Comparison of ENCODE assay signal across 22 mouse cellular contexts in genomic region chr6:50299071-50299470, GRCm38 (mm10). TPM values are rescaled to one million over a fixed set of nuclear protein-coding genes. Genes with fewer than 3 reads are reported as not detected.
DNase-seq lines count a peak whose midpoint lies in the region; ATAC-seq and TF ChIP-seq lines count a peak whose summit lies in the region.
"Had no signal": no experiment of that assay in that cellular context is flagged by ENCODE, and none has a peak within 500 bp of the region (broad histone marks: within the 10 kb centered on the region; RNA-seq: fewer than 3 reads in every experiment).

No protein-coding gene starts in this region.

- no peak overlapping the region for H3K27ac ChIP-seq in liver, adult 2 months (replicated peaks; ENCODE audit: insufficient read depth, low read depth, low read length)
- H3K27ac ChIP-seq in liver, embryonic 11.5 days (ENCODE audit: low read depth, low read length), result no peak overlapping the region
- H3K27ac ChIP-seq: embryonic facial prominence, embryonic 12.5 days; forebrain, embryonic 12.5 days; gastrocnemius, adult 2 months; heart, embryonic 13.5 days; hindbrain, embryonic 15.5 days had no signal

- H3K4me1 ChIP-seq in liver, adult 2 months (ENCODE audit: control insufficient read depth, insufficient read depth, low read length), result no peaks in the 10 kb centered on the region
- H3K4me1 ChIP-seq in liver, embryonic 11.5 days (replicated peaks; ENCODE audit: control insufficient read depth, insufficient read depth, low read length), result 0 out of 2 replicates have a peak, but pooled peaks cover 3% of the 10 kb centered on the region
- H3K4me1 ChIP-seq: embryonic facial prominence, embryonic 12.5 days; hindbrain, embryonic 15.5 days had no signal

- no peak for DNase-seq in liver, adult 2 months (ENCODE audit: extremely low read depth, low read depth, low spot score)
- no peak for DNase-seq in liver, embryonic 11.5 days (ENCODE audit: low spot score)
- no peak for DNase-seq in embryo, embryonic 11 days
- DNase-seq in right cerebral cortex, postnatal 10 days (ENCODE audit: low spot score in 2 of 2), result no peak
- no peak for DNase-seq in ovary, postnatal 36 days (ENCODE audit: low spot score)
- DNase-seq: adrenal gland, postnatal 14 days; cerebellum, adult 18-20 months; cerebellum, adult 9-11 months; cerebellum, postnatal 36 days; forebrain, postnatal 0 days; gastrocnemius, adult 2 months; gastrocnemius, postnatal 25 days; heart, adult 11 months; heart, postnatal 36 days had no signal

- H3K27me3 ChIP-seq in liver, adult 2 months (ENCODE audit: control insufficient read depth, insufficient read depth, low read length), result no peaks in the 10 kb centered on the region
- H3K27me3 ChIP-seq in liver, embryonic 11.5 days (replicated peaks; ENCODE audit: control insufficient read depth, insufficient read depth, low read length), result no peaks in the 10 kb centered on the region
- H3K27me3 ChIP-seq: embryonic facial prominence, embryonic 12.5 days; forebrain, embryonic 12.5 days; heart, embryonic 13.5 days; hindbrain, embryonic 15.5 days; Patski had no signal

- no peaks in the 10 kb centered on the region for H3K36me3 ChIP-seq in liver, adult 2 months (ENCODE audit: control insufficient read depth, insufficient read depth, low read length)
- no peaks in the 10 kb centered on the region for H3K36me3 ChIP-seq in liver, embryonic 11.5 days (ENCODE audit: control insufficient read depth, insufficient read depth, low read length)
- H3K36me3 ChIP-seq: forebrain, embryonic 12.5 days; hindbrain, embryonic 15.5 days had no signal

- no peaks in the 10 kb centered on the region for H3K9me3 ChIP-seq in liver, embryonic 11.5 days (ENCODE audit: control insufficient read depth, low read length)
- H3K9me3 ChIP-seq: embryonic facial prominence, embryonic 12.5 days; forebrain, embryonic 12.5 days; heart, embryonic 13.5 days; hindbrain, embryonic 15.5 days had no signal

- no peak for TF ChIP-seq POLR2A in liver, adult 2 months (IDR thresholded peaks at IDR 0.05; ENCODE audit: extremely low read depth, insufficient read depth, low read length)

- H3K4me2 ChIP-seq in liver, embryonic 11.5 days, result no peak overlapping the region
- H3K4me2 ChIP-seq: embryonic facial prominence, embryonic 12.5 days; forebrain, embryonic 12.5 days; heart, embryonic 13.5 days; hindbrain, embryonic 15.5 days had no signal

- no peak for ATAC-seq in liver, embryonic 11.5 days (replicated peaks; ENCODE audit: low FRiP score)
- ATAC-seq in granulocyte monocyte progenitor cell, adult 5-6 weeks (replicated peaks; ENCODE audit: poor library complexity, severe bottlenecking), result peak; percentile 39
- ATAC-seq in megakaryocyte progenitor cell, adult 5-6 weeks (replicated peaks; ENCODE audit: poor library complexity), result peak; percentile 53; the same call in 1 of the 2 replicates
- ATAC-seq: activated CD4-positive, CD25-positive, alpha-beta regulatory T cell, adult 4 months; forebrain, postnatal 0 days; Patski had no signal

- peak; percentile 16; the same call in 1 of the 2 replicates for TF ChIP-seq CTCF in liver, adult 2 months (IDR thresholded peaks at IDR 0.05; ENCODE audit: low read depth, low read length)

- H3K4me3 ChIP-seq in liver, adult 2 months (ENCODE audit: insufficient read depth, low read depth, low read length), result no peak overlapping the region
- no peak overlapping the region for H3K4me3 ChIP-seq in liver, embryonic 11.5 days (ENCODE audit: low read depth, low read length)
- H3K4me3 ChIP-seq: embryonic facial prominence, embryonic 12.5 days; forebrain, embryonic 12.5 days; gastrocnemius, adult 2 months; heart, embryonic 13.5 days; hindbrain, embryonic 15.5 days had no signal

- 85% methylated on average over 7 of the region's 7 CpGs for WGBS in liver, adult 2 months
- 77% methylated on average over 7 of the region's 7 CpGs for WGBS in liver, embryonic 11.5 days

- no peak overlapping the region for H3K9ac ChIP-seq in liver, adult 2 months (ENCODE audit: low read depth, low read length)
- no peak overlapping the region for H3K9ac ChIP-seq in liver, embryonic 11.5 days (ENCODE audit: low read depth, low read length)
- H3K9ac ChIP-seq: embryonic facial prominence, embryonic 12.5 days; forebrain, embryonic 12.5 days; forebrain, postnatal 0 days; heart, embryonic 13.5 days; hindbrain, embryonic 15.5 days had no signal

- H3K79me2 ChIP-seq in liver, adult 2 months (ENCODE audit: control insufficient read depth, insufficient read depth, low read length), result no peaks in the 10 kb centered on the region

RNA-seq across cellular contexts. Expression of gene Gsdme, which starts 35.4 kb away (rescaled TPM):
- total RNA-seq in liver, adult 2 months (2014; rRNA removed), result 1.0 and 1.4 TPM in 2 replicates
- polyA plus RNA-seq in liver, adult 2 months (2012; rRNA removed), result 0.87 and 1.2 TPM in 2 replicates
- 28.6 and 30.2 TPM in 2 replicates for polyA plus RNA-seq in liver, embryonic 11.5 days (2014; fragmentation: Nextera tagmentation; extraction: Ambion mirVana)
- 4.4 and 7.4 TPM in 2 replicates for total RNA-seq in granulocyte monocyte progenitor cell, adult 5-6 weeks (2014; fragmentation: Nextera tagmentation)
- total RNA-seq in granulocyte monocyte progenitor cell, adult 5-6 weeks (2017), result 6.4 and 11.0 TPM in 2 replicates
- total RNA-seq in megakaryocyte progenitor cell, adult 5-6 weeks (2015), result 6.0 and 8.0 TPM in 2 replicates
- 8.7 and 10.2 TPM in 2 replicates for total RNA-seq in megakaryocyte progenitor cell, adult 5-6 weeks (2017)
